Mouse (Mus musculus) midbrain, embryonic 14.5 days (tissue): ENCODE data around the gene Phc2. TPM values are rescaled to one million over a fixed set of nuclear protein-coding genes. Genes with fewer than 3 reads are reported as not detected.

Experiments used
- ATAC-seq: fragments of 200-750 bp; cut with Nextera tagmentation; 2 replicates; pipeline ENCODE4 v1.8.0; 2017; ENCODE audit warnings: moderate number of reproducible peaks, moderate library complexity; ENCODE audit not compliant: low FRiP score, low TSS enrichment
- DNase-seq: peaks from one replicate; pipeline ENCODE4 v3.0.0-alpha.2; 2015
- H3K27ac ChIP-seq: fragments of 300-500 bp; sonication (generic); replicated peaks from 2 replicates; pipeline ENCODE4 v1.5.1; 2014; ENCODE audit warnings: mild to moderate bottlenecking, low read depth, low read length, moderate library complexity
- H3K27me3 ChIP-seq: fragments of 300-500 bp; sonication (generic); 2 replicates; pipeline ENCODE4 v1.6.1; 2014; ENCODE audit warnings: low read length, control low read depth, mixed read lengths; ENCODE audit not compliant: control insufficient read depth, insufficient read depth
- H3K36me3 ChIP-seq: fragments of 300-500 bp; sonication (generic); 2 replicates; pipeline ENCODE4 v1.6.1; 2014; ENCODE audit warnings: low read length, control low read depth; ENCODE audit not compliant: control insufficient read depth, insufficient read depth
- H3K4me1 ChIP-seq: fragments of 300-500 bp; sonication (generic); 2 replicates; pipeline ENCODE4 v1.6.1; 2014; ENCODE audit warnings: mild to moderate bottlenecking, antibody characterized with exemption, low read length, control low read depth; ENCODE audit not compliant: control insufficient read depth, insufficient read depth
- H3K4me2 ChIP-seq: fragments of 300-500 bp; sonication (generic); 2 replicates; pipeline ENCODE4 v1.6.1; 2014; ENCODE audit warnings: mild to moderate bottlenecking, low read length, moderate library complexity
- H3K4me3 ChIP-seq: fragments of 300-500 bp; sonication (generic); replicated peaks from 2 replicates; pipeline ENCODE4 v1.5.1; 2014; ENCODE audit warnings: low read depth, low read length
- H3K9ac ChIP-seq: fragments of 300-500 bp; sonication (generic); replicated peaks from 2 replicates; pipeline ENCODE4 v1.6.1; 2014; ENCODE audit warnings: mild to moderate bottlenecking, low read length, moderate library complexity
- H3K9me3 ChIP-seq: fragments of 300-500 bp; sonication (generic); 2 replicates; pipeline ENCODE4 v1.6.1; 2016; ENCODE audit warnings: low read length, control low read depth, mixed read lengths; ENCODE audit not compliant: control insufficient read depth
- WGBS: fragments of 180-500 bp; shearing (Covaris S2); extraction: QIAGEN DNeasy Blood & Tissue Kit; methylation state at CpG from one replicate; pipeline ENCODE4 v1.1.7; 2014; 5-methylcytosine and 5-hydroxymethylcytosine counted together
- polyA plus RNA-seq: library from polyadenylated mRNA; unstranded; fragments of >200 nt; fragmentation: Nextera tagmentation; extraction: Ambion mirVana; gene quantifications from 2 replicates; pipeline ENCODE4 v1.2.1, GENCODE M21; 2014

Phc2 gene
- polyA plus RNA-seq, 1 experiment from 2014 or later, result 48.4 TPM

DNA sequence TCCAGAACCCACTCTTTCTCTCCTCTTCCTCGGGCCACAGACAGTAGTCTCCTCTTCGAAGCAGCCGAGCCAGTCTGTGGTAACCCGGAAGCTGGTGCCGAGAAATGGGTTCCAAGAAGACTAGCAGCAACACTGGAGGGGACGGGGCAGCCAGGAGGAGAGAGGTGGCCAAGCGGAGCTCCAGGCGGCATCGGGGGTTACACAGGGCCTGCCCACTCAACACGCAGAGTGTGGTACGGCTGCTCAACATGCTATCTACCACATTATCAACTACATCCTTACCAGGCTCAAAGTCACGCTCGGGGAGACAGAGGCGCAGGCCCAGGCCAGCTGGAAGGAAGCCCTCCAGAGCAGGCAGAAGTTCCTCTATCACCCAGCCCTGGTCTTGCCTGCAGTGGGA lies 38.7 kb upstream of the Phc2 start:
- H3K27me3 ChIP-seq, result no peaks in the 10 kb centered on the region
- H3K27ac ChIP-seq, result no peak overlapping the region
- H3K4me3 ChIP-seq, result no peak overlapping the region
- no peak for ATAC-seq
- no peaks in the 10 kb centered on the region for H3K9me3 ChIP-seq
- H3K4me2 ChIP-seq, result no peak overlapping the region
- WGBS, result 91% methylated on average over 14 of the region's 14 CpGs
- H3K4me1 ChIP-seq, result no peaks in the 10 kb centered on the region
- no peak overlapping the region for H3K9ac ChIP-seq
- DNase-seq, result no peak
- H3K36me3 ChIP-seq, result no peaks in the 10 kb centered on the region

DNA sequence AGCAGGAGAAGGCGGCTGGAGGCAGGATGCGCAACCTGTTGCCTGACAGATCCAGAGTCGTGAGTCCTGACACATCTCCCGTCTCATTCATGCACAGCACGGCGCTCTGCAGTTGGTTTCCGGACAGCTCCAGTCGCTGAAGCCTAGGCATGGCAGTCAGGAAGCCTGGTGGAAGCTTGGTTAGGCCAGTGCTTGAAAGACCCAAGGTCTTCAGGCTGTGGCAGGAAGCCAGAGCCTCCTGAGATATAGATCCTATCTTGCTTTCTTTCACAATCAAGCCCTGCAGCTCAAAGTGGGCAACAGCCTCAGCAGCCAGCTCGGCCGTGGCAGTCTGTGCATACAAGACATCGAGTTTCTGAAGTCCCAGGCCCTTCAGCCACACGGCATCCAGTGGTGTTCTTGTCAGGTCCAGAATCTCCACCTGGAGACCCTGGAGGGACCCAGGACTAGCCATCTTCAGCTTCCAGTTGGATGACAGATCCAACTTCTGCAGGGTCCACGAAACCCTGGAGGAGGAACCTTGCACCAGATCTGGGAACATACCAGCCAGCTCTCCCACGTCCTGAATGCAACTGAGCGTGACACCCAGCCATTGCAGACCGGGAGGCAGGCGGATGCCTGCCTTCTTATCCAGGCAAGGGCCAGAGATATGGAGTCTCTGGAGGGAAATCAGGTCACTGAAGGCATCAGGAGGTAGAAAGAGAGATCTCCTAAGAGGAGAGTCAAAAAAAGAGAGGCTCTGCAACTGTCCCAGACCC lies 37.0 kb upstream of the Phc2 start:
- Histone ChIP-seq H3K4me1 (no peaks in the 10 kb centered on the region), H3K9me3 (no peaks in the 10 kb centered on the region), H3K4me3 (no peak overlapping the region), H3K27ac (no peak overlapping the region), H3K27me3 (no peaks in the 10 kb centered on the region), H3K4me2 (no peak overlapping the region), H3K9ac (no peak overlapping the region), H3K36me3 (no peaks in the 10 kb centered on the region)
- ATAC-seq, result no peak
- WGBS, result 65% methylated on average over 17 of the region's 17 CpGs
- no peak for DNase-seq

DNA sequence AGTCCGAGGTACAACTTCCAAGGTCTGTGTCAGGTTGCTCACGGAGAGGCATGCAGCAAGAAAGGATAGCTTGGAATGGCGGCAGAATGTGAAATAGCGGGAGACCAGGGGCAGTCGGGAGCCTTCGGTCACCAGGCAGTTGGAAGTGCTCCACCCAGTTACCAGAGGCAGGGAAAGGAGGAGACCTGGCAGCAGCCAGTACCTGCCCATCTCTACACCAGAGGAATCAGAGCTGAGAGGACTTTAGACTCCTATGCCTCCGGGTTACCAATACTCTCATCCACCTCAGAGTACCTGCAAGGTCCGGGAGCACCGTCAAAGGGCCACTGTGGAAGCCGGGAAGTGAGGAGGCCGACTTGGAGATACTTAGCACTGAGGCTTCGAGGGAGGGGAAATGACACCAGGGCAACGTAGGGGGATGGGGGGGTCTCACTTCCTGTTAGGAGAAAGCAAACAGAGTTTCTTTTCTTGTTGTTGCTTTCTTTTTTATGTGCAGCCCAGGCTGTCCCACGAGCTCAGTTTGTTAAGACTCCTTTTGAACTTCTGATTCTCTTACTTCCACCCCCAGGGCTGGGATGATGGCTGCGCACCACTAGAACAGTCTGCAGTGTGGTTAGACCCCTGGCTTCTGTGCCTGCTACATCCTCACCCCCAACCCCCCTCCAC lies 36.1 kb upstream of the Phc2 start, which contains the start of gene Tlr12:
Tlr12 (minus strand) TSS at position 374 of the 666 bp plus-strand sequence.
- Histone ChIP-seq H3K4me3 (no peak within 1 kb of the TSS), H3K36me3 (no peaks in the 10 kb centered on the region), H3K27me3 (no peaks in the 10 kb centered on the region), H3K4me2 (no peak within 1 kb of the TSS), H3K9me3 (no peaks in the 10 kb centered on the region), H3K27ac (no peak within 1 kb of the TSS), H3K4me1 (no peaks in the 10 kb centered on the region), H3K9ac (no peak within 1 kb of the TSS)
- ATAC-seq (no peak), DNase-seq (no peak)
- WGBS, result 74% methylated on average over 15 of the region's 15 CpGs

DNA sequence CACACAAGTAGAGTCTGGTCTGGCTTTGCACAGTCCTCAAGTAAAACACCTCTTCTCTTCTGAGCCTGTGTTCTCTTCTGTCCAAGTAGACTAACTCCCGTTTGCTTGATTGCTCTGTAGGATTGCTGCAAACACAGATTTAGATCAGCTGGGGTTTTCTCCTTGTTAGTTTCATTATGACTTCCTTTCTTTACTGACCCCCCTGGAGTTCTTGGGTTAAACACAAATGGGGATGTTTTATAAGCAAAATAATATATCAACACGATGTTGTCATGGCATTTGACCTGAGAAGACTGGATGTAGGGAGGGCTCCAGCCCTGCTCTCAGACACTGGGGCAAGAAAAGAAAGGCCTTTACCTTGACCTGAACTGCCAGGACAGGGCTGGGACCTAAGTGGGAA lies 35.5 kb upstream of the Phc2 start:
- Histone ChIP-seq H3K36me3 (no peaks in the 10 kb centered on the region), H3K9me3 (no peaks in the 10 kb centered on the region), H3K9ac (no peak overlapping the region), H3K4me2 (no peak overlapping the region), H3K27ac (no peak overlapping the region), H3K4me3 (no peak overlapping the region), H3K4me1 (no peaks in the 10 kb centered on the region), H3K27me3 (no peaks in the 10 kb centered on the region)
- WGBS, result 70% methylated on average over 2 of the region's 2 CpGs
- DNase-seq (no peak), ATAC-seq (no peak)

GRCm38 (mm10) chr4:128620572-128620971 lies 33.9 kb upstream of the Phc2 start:
- 87% methylated on average over 6 of the region's 6 CpGs for WGBS
- no peaks in the 10 kb centered on the region for H3K27me3 ChIP-seq
- H3K4me3 ChIP-seq, result no peak overlapping the region
- H3K4me1 ChIP-seq, result no peaks in the 10 kb centered on the region
- ATAC-seq (no peak), DNase-seq (no peak)
- no peak overlapping the region for H3K4me2 ChIP-seq
- no peaks in the 10 kb centered on the region for H3K36me3 ChIP-seq
- H3K9ac ChIP-seq, result no peak overlapping the region
- 0 out of 2 replicates have a peak, but pooled peaks cover 2% of the 10 kb centered on the region for H3K9me3 ChIP-seq
- no peak overlapping the region for H3K27ac ChIP-seq

- 89% methylated on average over 8 of the region's 8 CpGs for WGBS
- no peak overlapping the region for H3K9ac ChIP-seq
- no peak for DNase-seq
Observed at GRCm38 (mm10) chr4:128621109-128621508, 33.4 kb upstream of the Phc2 start.

DNA sequence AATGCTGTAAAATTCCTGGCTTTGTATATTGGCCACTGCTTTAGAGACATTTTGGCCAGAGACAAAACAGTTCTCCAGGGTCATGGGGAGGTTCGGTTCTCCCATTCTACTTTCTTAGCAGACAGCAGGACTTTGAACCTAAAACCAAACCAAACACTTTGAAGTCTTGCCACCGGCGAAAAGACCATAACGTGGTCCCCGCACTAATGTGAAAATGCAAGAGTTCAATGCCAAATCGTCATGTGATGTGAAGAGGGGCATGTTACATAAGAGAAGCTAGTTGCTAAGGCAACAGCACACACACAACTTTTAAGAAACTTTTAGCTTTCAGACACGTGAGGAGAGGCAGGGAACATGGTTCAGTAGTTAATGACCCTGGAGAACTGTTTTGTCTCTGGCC lies 19.1 kb upstream of the Phc2 start:
- Histone ChIP-seq H3K36me3 (no peaks in the 10 kb centered on the region), H3K9me3 (no peaks in the 10 kb centered on the region), H3K4me2 (no peak overlapping the region), H3K4me1 (0 out of 2 replicates have a peak, but pooled peaks cover 2% of the 10 kb centered on the region), H3K27ac (no peak overlapping the region), H3K27me3 (no peaks in the 10 kb centered on the region), H3K4me3 (no peak overlapping the region), H3K9ac (no peak overlapping the region)
- ATAC-seq (no peak), DNase-seq (no peak)
- 79% methylated on average over 7 of the region's 7 CpGs for WGBS

More at GRCm38 (mm10) chr4:128621109-128621508, 33.4 kb upstream of the Phc2 start:
- no peak for ATAC-seq
- Histone ChIP-seq H3K4me2 (no peak overlapping the region), H3K4me3 (no peak overlapping the region), H3K27ac (no peak overlapping the region), H3K4me1 (no peaks in the 10 kb centered on the region), H3K27me3 (no peaks in the 10 kb centered on the region), H3K9me3 (0 out of 2 replicates have a peak, but pooled peaks cover 2% of the 10 kb centered on the region), H3K36me3 (no peaks in the 10 kb centered on the region)

GRCm38 (mm10) chr4:128635894-128636585 lies 18.5 kb upstream of the Phc2 start:
- no peak for DNase-seq
- H3K36me3 ChIP-seq, result no peaks in the 10 kb centered on the region
- no peak for ATAC-seq
- no peaks in the 10 kb centered on the region for H3K27me3 ChIP-seq
- no peaks in the 10 kb centered on the region for H3K9me3 ChIP-seq
- no peak overlapping the region for H3K4me2 ChIP-seq
- H3K27ac ChIP-seq, result no peak overlapping the region
- H3K4me1 ChIP-seq, result 0 out of 2 replicates have a peak, but pooled peaks cover 2% of the 10 kb centered on the region
- WGBS, result 68% methylated on average over 10 of the region's 10 CpGs
- H3K4me3 ChIP-seq, result no peak overlapping the region
- H3K9ac ChIP-seq, result no peak overlapping the region
